Mouse (Mus musculus) kidney, adult 2 months (tissue): ENCODE data around the gene Spp2. TPM values are rescaled to one million over a fixed set of nuclear protein-coding genes. Genes with fewer than 3 reads are reported as not detected.

Experiments used
- DNase-seq: peaks from one replicate; pipeline ENCODE4 v3.0.0; 2021
- H3K27ac ChIP-seq: fragments of 200-500 bp; 2 replicates; pipeline ENCODE4 v1.5.1; 2012; ENCODE audit warnings: low read depth, low read length, control low read depth, inconsistent platforms; ENCODE audit not compliant: insufficient read depth
- H3K27me3 ChIP-seq: fragments of 200-500 bp; replicated peaks from 2 replicates; pipeline ENCODE4 v1.6.1; 2012; ENCODE audit warnings: mild to moderate bottlenecking, moderate library complexity, low read length, inconsistent platforms; ENCODE audit not compliant: control insufficient read depth, insufficient read depth
- H3K36me3 ChIP-seq: fragments of 200-500 bp; 2 replicates; pipeline ENCODE4 v1.6.1; 2012; ENCODE audit warnings: mild to moderate bottlenecking, moderate library complexity, low read length, inconsistent platforms; ENCODE audit not compliant: control insufficient read depth, insufficient read depth
- H3K4me1 ChIP-seq: fragments of 200-500 bp; 2 replicates; pipeline ENCODE4 v1.6.1; 2011; ENCODE audit warnings: low read length; ENCODE audit not compliant: control insufficient read depth, insufficient read depth
- H3K4me3 ChIP-seq: fragments of 200-500 bp; 2 replicates; pipeline ENCODE4 v1.5.1; 2011; ENCODE audit warnings: mild to moderate bottlenecking, low read depth, low read length, control low read depth; ENCODE audit not compliant: insufficient read depth
- CTCF ChIP-seq: fragments of 200-500 bp; conservative IDR thresholded peaks from 2 replicates; pipeline ENCODE4 v1.5.1; 2011; ENCODE audit warnings: low read depth, mild to moderate bottlenecking, control low read depth, low read length, moderate library complexity, mixed read lengths; ENCODE audit not compliant: insufficient read depth, insufficient read length
- POLR2A ChIP-seq: fragments of 200-500 bp; IDR thresholded peaks from one replicate; pipeline ENCODE4 v1.6.1; 2011; ENCODE audit warnings: low read depth, low read length, control low read depth
- WGBS: fragments of 180-500 bp; shearing (Covaris S2); methylation state at CpG from one replicate; pipeline ENCODE4 v1.1.7; 2018; 5-methylcytosine and 5-hydroxymethylcytosine counted together
- polyA plus RNA-seq: library from polyadenylated mRNA; depleted of rRNA; stranded (reverse); fragments of >200 nt; gene quantifications from 2 replicates; pipeline ENCODE4 v1.2.3, GENCODE M21; 2012; rRNA removed

Gene Spp2
- 1,106 and 1,181 TPM in 2 replicates for polyA plus RNA-seq

DNA sequence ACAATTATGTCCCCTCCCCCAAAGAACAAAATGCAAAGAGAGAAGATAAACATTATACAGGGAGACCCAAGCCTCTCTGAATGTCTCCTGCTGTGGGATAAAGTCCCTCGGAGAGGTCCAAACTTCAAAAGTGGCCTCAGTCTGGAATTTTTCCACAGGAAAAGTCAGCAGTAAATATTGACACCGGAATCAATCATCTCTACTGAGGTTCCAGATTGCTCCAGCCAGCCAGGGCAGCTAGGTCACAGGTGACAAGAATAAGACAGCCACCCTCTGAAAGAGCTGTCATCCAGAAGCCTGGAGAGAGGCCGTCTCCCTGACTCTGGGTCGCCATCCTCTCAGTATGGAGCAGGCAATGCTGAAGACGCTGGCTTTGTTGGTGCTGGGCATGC lies at the start of gene Spp2:
Gene Spp2 (plus strand): TSS at position 155 of the 392 bp plus-strand sequence.
- WGBS = 48% methylated on average over 5 of the region's 5 CpGs
- no peaks in the 10 kb centered on the region for H3K27me3 ChIP-seq
- H3K27ac ChIP-seq = peak within 1 kb of the TSS; percentile 98
- TF ChIP-seq CTCF = no peak
- TF ChIP-seq POLR2A = no peak
- DNase-seq = peak; percentile 84
- H3K4me3 ChIP-seq = peak within 1 kb of the TSS; percentile 81
- H3K36me3 ChIP-seq = no peaks in the 10 kb centered on the region
- H3K4me1 ChIP-seq = peaks cover 19% of the 10 kb centered on the region; the same call in 1 of the 2 replicates

DNA sequence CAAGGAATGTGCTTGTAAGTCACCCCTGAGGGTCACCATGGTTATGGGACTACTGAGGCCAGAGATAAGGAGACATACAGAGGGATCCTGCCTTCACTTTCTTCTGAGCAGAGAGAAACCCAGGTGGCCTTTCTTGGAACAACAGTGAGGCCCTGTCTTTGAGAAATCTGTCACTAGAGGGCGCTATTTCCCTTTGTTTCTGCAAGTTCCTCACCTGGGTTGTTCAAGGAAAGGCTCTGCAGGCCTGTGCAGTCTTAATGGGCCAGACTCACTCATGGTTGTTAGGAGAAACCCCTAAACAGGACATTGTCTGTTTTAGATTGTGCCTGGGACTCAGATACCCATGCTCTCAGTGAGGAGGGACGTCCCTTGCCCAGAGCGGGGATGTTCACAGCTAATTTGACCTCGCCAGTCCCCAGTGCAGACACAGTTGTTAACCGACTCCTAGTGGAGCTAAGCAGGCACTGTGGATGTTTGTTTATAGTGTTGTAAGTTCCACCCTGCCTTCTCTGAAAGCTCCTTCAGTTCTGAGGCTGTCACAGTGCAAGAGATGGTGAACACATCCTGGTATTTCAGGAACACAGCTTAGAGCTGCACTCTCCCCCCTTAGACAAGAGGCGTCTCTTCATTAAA lies 49.2 kb upstream of the Spp2 start:
- H3K4me3 ChIP-seq = no peak overlapping the region
- TF ChIP-seq POLR2A = no peak
- peak; percentile 81 for TF ChIP-seq CTCF
- H3K36me3 ChIP-seq = no peaks in the 10 kb centered on the region
- no peaks in the 10 kb centered on the region for H3K4me1 ChIP-seq
- H3K27me3 ChIP-seq = no peaks in the 10 kb centered on the region
- 63% methylated on average over 6 of the region's 6 CpGs for WGBS
- no peak overlapping the region for H3K27ac ChIP-seq
- DNase-seq = peak; percentile 78

DNA sequence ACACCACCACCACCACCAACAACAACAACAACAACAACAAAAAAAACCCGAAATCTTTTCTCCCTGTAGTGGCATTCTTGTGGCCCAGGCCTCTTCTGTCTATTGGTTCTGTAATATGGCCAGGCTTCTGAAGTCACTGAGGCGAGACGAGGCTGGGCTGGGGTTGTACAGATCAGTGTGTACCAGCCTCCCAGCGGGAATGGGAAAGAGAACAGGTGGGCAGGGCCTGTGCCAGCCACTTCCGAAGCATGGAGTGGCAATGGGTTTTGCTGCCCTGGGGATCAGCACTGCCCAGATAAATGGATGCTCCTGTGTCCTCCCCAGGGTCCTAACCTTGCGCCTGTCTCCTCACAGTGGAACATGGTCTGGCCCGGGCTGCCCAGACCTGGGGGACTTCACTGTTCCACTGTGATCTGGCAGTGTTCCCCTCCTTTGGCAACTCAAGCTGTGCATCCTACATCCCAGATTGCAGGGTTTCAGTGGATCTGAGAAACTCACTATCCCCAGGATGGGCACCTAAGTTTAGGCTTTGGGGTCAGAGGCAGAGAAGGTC lies 48.6 kb upstream of the Spp2 start:
- Histone ChIP-seq H3K27me3 (no peaks in the 10 kb centered on the region), H3K36me3 (no peaks in the 10 kb centered on the region), H3K4me3 (no peak overlapping the region), H3K4me1 (no peaks in the 10 kb centered on the region), H3K27ac (no peak overlapping the region)
- DNase-seq = peak; percentile 42
- TF ChIP-seq CTCF (no peak), POLR2A (no peak)
- 54% methylated on average over 7 of the region's 7 CpGs for WGBS

DNA sequence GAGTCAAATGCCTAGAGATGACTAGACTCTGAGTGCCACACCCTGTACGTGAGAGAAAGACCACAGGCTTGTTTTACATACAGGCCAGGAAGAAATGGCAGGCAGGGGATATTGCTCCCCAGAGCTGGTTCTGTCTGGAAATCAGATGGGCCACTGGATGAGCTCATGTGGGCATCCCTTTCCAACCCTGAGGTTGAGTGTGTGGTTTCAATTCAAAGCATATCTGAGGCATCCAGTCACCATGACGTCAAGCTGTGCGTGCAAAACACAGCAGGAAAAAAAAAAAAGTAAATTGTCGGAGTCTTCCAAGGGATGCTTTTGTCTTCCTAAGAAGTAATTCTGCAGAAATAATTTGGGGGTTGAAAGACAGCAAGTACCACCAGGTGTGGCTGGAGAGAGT lies 45.7 kb upstream of the Spp2 start:
- Histone ChIP-seq H3K4me1 (no peaks in the 10 kb centered on the region), H3K36me3 (no peaks in the 10 kb centered on the region), H3K4me3 (no peak overlapping the region), H3K27me3 (no peaks in the 10 kb centered on the region), H3K27ac (no peak overlapping the region)
- 90% methylated on average over 4 of the region's 4 CpGs for WGBS
- no peak for TF ChIP-seq POLR2A
- TF ChIP-seq CTCF = no peak
- DNase-seq = no peak

DNA sequence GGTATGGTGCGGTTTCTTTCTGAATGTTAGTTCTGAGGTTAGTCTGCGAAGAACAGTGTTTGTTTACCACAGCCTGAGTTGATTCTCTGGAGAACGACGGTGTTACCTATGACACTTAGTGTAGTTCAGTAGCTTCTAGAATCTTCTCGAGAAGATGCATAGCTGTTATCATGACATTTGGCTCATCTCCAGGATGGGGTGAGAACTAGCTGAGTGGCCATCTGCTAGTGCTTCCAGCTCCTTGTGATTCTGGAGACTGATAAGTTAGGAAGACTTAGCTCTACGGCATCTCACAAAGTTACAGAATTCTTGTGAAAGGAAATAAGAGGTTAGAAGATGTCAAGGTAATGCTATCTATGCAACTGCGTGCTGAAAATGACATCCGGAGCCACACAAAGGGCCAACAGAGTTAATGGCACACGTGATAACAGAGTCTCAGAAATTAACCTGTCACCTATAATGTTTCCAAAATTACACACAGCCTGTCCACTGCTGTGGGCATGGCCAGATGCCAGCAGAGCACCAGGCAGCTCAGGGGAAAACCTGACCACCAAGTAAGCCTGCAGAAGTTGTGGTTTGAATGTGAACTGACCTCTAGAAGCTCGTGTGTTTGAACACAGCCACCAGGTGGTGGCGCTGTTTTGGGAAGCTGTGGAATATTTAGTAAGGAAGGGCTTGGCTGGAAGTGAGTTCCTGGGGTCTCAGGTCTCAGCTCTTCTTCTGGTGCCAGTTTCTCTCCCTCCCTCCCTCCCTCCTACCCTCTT lies 39.7 kb upstream of the Spp2 start:
- TF ChIP-seq CTCF (0 out of 2 replicates have a peak, but pooled peaks have one; percentile 14), POLR2A (no peak)
- Histone ChIP-seq H3K4me3 (no peak overlapping the region), H3K27me3 (no peaks in the 10 kb centered on the region), H3K36me3 (no peaks in the 10 kb centered on the region), H3K4me1 (no peaks in the 10 kb centered on the region), H3K27ac (no peak overlapping the region)
- 76% methylated on average over 11 of the region's 11 CpGs for WGBS
- peak; percentile 1 for DNase-seq

DNA sequence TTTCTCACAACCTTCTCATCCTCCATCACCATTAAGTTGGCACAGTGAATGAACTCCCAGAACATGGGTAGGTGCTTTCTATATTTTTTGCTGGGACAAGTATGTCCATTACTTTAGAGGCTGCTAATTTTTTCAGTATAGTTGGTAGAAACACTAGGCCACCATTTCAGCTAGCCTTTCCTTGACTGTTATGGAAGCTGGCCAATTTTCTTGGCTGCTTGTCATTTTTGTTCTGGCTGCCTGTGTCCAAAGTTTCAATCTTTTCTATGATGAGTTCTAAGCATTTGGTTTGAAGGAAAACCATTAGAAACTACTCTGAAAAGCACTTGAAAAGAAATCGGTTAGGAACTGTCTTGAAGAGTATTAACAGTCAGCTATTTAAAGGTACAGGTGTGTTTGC lies 28.3 kb upstream of the Spp2 start:
- Histone ChIP-seq H3K4me3 (no peak overlapping the region), H3K27me3 (no peaks in the 10 kb centered on the region), H3K4me1 (no peaks in the 10 kb centered on the region), H3K27ac (no peak overlapping the region), H3K36me3 (no peaks in the 10 kb centered on the region)
- TF ChIP-seq CTCF (no peak), POLR2A (no peak)
- 80% methylated on average over 1 of the region's 1 CpGs for WGBS
- peak; percentile 25 for DNase-seq

DNA sequence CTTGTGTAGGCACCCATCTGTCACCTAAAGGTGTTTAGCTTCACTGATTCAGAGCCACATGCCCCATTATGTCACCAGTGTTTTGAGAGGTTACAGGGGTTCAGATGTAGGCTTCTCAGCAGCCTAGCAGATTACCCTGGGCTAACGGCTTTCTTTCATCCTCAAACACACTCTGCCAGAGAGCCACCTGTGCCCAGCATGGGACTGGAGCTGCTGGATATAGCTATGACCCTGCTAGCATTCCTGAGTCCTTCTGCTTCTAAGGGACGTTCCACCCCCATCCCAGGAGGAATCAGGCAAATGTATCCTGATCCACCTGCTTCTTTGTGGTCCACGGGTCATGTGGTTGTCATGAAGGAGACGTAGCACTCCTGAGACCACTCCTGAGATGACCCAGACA lies 15.1 kb upstream of the Spp2 start:
- no peaks in the 10 kb centered on the region for H3K27me3 ChIP-seq
- no peak overlapping the region for H3K27ac ChIP-seq
- TF ChIP-seq POLR2A = no peak
- TF ChIP-seq CTCF = no peak
- no peaks in the 10 kb centered on the region for H3K4me1 ChIP-seq
- WGBS = 81% methylated on average over 4 of the region's 4 CpGs
- no peaks in the 10 kb centered on the region for H3K36me3 ChIP-seq
- H3K4me3 ChIP-seq = no peak overlapping the region
- DNase-seq = no peak
